Mouse (Mus musculus): ENCODE results near the gene Rbm47. TPM values are rescaled to one million over a fixed set of nuclear protein-coding genes. Genes with fewer than 3 reads are reported as not detected.
"Not testable (repeated sequence)": the region's sequence is repeated elsewhere in the genome, so short reads cannot be mapped to it uniquely, and the experiment has no call there.

The Rbm47 gene
- polyA plus RNA-seq, 1 experiment from 2014 or later: 7.8 TPM

GRCm38 (mm10) chr5:66013999-66014398 is 158.9 kb downstream of the Rbm47 start:
- H3K4me1 ChIP-seq (replicated peaks): no peaks in the 10 kb centered on the region
- H3K36me3 ChIP-seq: no peaks in the 10 kb centered on the region
- H3K9ac ChIP-seq: no peak overlapping the region
- H3K27ac ChIP-seq: no peak overlapping the region
- H3K4me2 ChIP-seq: no peak overlapping the region
- no peaks in the 10 kb centered on the region for H3K27me3 ChIP-seq
- WGBS: 79% methylated on average over 3 of the region's 3 CpGs
- ATAC-seq (ENCODE audit: low FRiP score): no peak
- no peaks in the 10 kb centered on the region for H3K9me3 ChIP-seq
- H3K4me3 ChIP-seq: no peak overlapping the region

DNA sequence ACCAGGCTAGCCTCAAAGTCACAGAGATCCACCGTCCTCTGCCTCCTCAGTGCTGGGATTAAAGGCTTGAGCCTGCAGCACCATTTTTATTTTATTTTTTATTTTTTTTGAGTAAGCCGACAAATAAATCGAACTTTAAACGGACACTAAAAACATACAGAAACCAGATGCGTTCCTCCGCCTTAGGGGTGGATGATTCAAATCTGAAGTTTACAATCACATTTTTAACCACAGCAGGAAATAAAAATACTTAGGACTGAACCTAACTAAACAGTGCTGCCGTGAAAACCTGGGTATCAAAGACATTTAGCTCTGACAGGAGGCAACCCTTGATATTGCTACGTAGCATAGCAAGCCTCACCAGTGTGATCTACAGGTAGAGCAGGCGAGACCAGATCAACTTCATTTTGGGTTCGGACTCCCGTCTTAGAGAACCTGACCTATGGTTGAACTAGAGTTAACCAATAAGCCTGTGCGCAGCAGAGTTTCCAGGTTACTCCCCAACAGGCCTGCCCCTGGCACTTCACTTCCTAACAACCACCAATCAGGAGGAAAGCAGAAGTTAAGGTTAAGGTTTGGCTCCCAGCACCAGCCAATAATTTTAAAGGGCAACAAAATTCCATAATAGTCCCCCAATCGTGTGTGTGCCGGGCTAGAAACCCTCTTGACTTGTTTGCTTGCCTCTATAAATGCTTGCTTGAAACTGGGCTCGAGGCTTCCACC is 164.5 kb downstream of the Rbm47 start:
- Histone ChIP-seq H3K9me3 (no peaks in the 10 kb centered on the region), H3K4me3 (no peak overlapping the region), H3K27ac (no peak overlapping the region), H3K9ac (no peak overlapping the region), H3K4me1 (replicated peaks) (no peaks in the 10 kb centered on the region), H3K27me3 (no peaks in the 10 kb centered on the region), H3K4me2 (no peak overlapping the region), H3K36me3 (no peaks in the 10 kb centered on the region)
- 89% methylated on average over 15 of the region's 15 CpGs for WGBS
- ATAC-seq (ENCODE audit: low FRiP score): no peak

- Histone ChIP-seq H3K36me3 (no peaks in the 10 kb centered on the region), H3K4me2 (no peak overlapping the region), H3K27ac (no peak overlapping the region), H3K9ac (no peak overlapping the region), H3K4me3 (no peak overlapping the region), H3K9me3 (no peaks in the 10 kb centered on the region), H3K4me1 (replicated peaks) (no peaks in the 10 kb centered on the region), H3K27me3 (no peaks in the 10 kb centered on the region)
- 50% methylated on average over 16 of the region's 16 CpGs for WGBS
- ATAC-seq (ENCODE audit: low FRiP score): no peak
Measured at GRCm38 (mm10) chr5:66005041-66005678, 167.8 kb downstream of the Rbm47 start.

DNA sequence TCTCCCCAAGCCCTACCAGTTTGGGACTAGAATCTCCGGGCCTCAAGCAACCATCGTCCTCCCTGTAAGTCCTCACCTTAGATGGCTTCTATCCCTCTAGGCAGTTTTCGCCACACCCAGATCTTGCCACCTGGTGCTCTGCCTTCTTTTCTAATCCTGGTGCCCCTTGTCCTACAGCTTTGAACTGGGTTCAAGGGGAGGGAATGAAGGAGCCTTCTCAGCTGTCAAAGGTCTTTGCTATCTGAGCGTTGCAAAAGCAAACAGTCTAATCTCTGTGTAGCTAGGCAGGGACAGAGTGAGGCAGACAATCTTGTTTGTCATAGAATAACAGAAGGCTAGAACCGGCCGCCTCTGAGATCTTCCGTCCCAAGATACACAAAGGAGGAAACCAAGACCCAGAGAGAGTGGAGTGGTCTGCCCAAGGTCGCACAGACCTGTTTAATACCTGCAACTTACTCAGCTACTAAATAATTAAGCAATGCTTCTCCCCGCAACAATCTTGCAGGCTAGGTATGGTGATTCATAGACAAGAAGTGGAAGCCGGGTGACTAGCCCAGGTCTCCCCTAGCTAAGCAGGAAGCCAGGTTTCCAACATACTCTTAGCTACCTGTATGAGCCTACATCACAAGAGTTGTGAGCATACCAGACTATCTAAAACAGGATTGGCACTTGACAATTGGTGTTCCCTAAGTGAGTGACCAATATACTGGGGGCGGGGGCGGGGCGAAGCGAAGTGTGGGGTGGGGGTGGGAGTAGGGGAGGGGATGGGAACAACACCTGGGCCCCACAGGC is 168.6 kb downstream of the Rbm47 start, which contains the start of gene 9130230L23Rik:
9130230L23Rik (minus strand) TSS at position 152 of the 792 bp plus-strand sequence.
- Histone ChIP-seq H3K27ac (no peak within 1 kb of the TSS), H3K4me2 (no peak within 1 kb of the TSS), H3K36me3 (no peaks in the 10 kb centered on the region), H3K4me1 (replicated peaks) (no peaks in the 10 kb centered on the region), H3K27me3 (no peaks in the 10 kb centered on the region), H3K9ac (no peak within 1 kb of the TSS), H3K9me3 (no peaks in the 10 kb centered on the region), H3K4me3 (no peak within 1 kb of the TSS)
- no peak for ATAC-seq (ENCODE audit: low FRiP score)
- WGBS: 74% methylated on average over 14 of the region's 14 CpGs

- no peak overlapping the region for H3K4me2 ChIP-seq
- no peak overlapping the region for H3K27ac ChIP-seq
- WGBS: 73% methylated on average over 5 of the region's 5 CpGs
- H3K9ac ChIP-seq: no peak overlapping the region
- H3K4me3 ChIP-seq: no peak overlapping the region
- no peaks in the 10 kb centered on the region for H3K9me3 ChIP-seq
- H3K27me3 ChIP-seq: no peaks in the 10 kb centered on the region
- no peaks in the 10 kb centered on the region for H3K36me3 ChIP-seq
- no peak for ATAC-seq (ENCODE audit: low FRiP score)
- no peaks in the 10 kb centered on the region for H3K4me1 ChIP-seq (replicated peaks)
Measured at GRCm38 (mm10) chr5:66001232-66001631, 171.7 kb downstream of the Rbm47 start.

DNA sequence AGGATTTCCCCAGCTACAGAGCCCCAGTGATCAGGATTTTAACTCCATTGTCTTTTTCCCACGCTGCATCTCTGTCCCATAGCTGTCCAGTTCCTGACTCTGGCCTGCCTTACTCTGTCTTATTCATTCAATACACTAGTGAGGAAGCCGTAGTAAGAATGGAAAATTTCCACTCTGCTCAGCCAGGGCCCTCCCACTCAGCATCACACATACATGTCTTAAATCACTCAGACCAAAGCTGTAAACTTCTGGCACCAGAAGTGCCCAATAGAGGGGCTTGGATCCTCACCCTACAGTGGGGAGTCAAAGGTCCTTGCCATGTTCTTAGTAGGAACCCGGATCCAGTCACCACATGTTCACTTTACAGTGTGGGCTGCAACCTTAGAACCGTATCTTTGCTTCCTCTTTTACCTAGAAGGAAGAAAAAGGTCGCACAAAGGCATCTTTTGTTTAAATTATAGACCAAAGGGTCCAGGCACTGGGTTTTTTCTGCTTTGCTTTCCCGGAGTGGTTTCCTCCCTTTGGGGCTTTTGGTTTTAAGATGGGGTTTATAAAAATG is 172.3 kb downstream of the Rbm47 start:
- no peaks in the 10 kb centered on the region for H3K9me3 ChIP-seq
- no peak overlapping the region for H3K27ac ChIP-seq
- H3K27me3 ChIP-seq: no peaks in the 10 kb centered on the region
- H3K4me1 ChIP-seq (replicated peaks): no peaks in the 10 kb centered on the region
- H3K4me3 ChIP-seq: no peak overlapping the region
- no peaks in the 10 kb centered on the region for H3K36me3 ChIP-seq
- no peak overlapping the region for H3K9ac ChIP-seq
- ATAC-seq (ENCODE audit: low FRiP score): no peak
- WGBS: 79% methylated on average over 6 of the region's 6 CpGs
- no peak overlapping the region for H3K4me2 ChIP-seq

GRCm38 (mm10) chr5:66000074-66000473 is 172.8 kb downstream of the Rbm47 start:
- Histone ChIP-seq H3K4me3 (no peak overlapping the region), H3K27me3 (no peaks in the 10 kb centered on the region), H3K36me3 (no peaks in the 10 kb centered on the region), H3K9me3 (no peaks in the 10 kb centered on the region), H3K4me2 (no peak overlapping the region), H3K9ac (no peak overlapping the region), H3K27ac (no peak overlapping the region), H3K4me1 (replicated peaks) (no peaks in the 10 kb centered on the region; the same call in 1 of the 2 replicates)
- no peak for ATAC-seq (ENCODE audit: low FRiP score)
- 86% methylated on average over 7 of the region's 7 CpGs for WGBS

- no peak for ATAC-seq (ENCODE audit: low FRiP score)
- H3K27ac ChIP-seq: no peak overlapping the region
- no peaks in the 10 kb centered on the region; the same call in 1 of the 2 replicates for H3K4me1 ChIP-seq (replicated peaks)
- H3K9me3 ChIP-seq: no peaks in the 10 kb centered on the region
- no peaks in the 10 kb centered on the region for H3K36me3 ChIP-seq
- WGBS: 94% methylated on average over 7 of the region's 7 CpGs
- no peak overlapping the region for H3K9ac ChIP-seq
- no peak overlapping the region for H3K4me3 ChIP-seq
- H3K27me3 ChIP-seq: no peaks in the 10 kb centered on the region
- no peak overlapping the region for H3K4me2 ChIP-seq
Measured at GRCm38 (mm10) chr5:65999106-65999505, 173.8 kb downstream of the Rbm47 start.

DNA sequence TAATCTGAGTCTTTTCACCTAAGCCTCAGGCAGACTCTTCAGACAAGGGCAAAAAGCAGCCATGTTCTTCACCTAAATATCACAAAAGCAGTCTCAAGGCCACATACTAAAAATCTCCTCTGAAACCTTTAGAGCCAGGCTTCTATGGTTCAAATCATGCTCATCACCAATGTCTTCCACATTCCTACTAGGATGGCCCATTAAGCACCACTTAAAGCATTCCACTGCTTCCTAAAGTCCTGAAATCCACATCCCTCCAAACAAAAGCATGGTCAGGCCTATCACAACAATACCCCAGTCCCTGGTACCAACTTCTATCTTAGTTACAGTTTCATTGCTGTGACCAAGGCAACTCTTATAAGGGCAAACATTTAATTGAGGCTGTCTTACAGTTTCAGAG is 175.1 kb downstream of the Rbm47 start:
- no peaks in the 10 kb centered on the region; the same call in 1 of the 2 replicates for H3K4me1 ChIP-seq (replicated peaks)
- H3K9me3 ChIP-seq: no peaks in the 10 kb centered on the region
- H3K27me3 ChIP-seq: no peaks in the 10 kb centered on the region
- no peaks in the 10 kb centered on the region for H3K36me3 ChIP-seq
- no peak overlapping the region for H3K4me3 ChIP-seq
- no peak overlapping the region for H3K4me2 ChIP-seq
- no peak for ATAC-seq (ENCODE audit: low FRiP score)
- no peak overlapping the region for H3K9ac ChIP-seq
- H3K27ac ChIP-seq: no peak overlapping the region

DNA sequence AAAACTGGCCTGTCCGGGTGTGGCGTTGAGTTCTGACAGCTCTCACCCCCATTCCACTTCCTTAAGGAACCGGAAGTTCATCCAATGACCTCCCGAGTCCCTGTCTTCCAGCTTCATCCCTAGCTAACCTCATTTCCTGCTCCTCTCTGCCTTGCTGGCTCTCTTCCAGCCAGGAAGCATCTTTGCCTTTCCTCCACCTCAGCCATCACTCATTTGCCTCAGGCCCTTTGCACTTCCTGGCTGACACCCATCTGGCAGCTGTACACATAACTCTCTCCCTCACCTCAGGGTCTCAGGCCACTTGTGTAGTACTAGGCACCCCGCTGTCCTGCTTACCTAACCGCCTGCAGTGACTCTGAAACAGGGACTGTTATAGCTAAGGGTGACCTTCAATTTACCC is 178.3 kb downstream of the Rbm47 start:
- no peak overlapping the region for H3K9ac ChIP-seq
- no peak overlapping the region for H3K4me3 ChIP-seq
- no peak overlapping the region for H3K27ac ChIP-seq
- H3K4me2 ChIP-seq: no peak overlapping the region
- 89% methylated on average over 6 of the region's 6 CpGs for WGBS
- H3K9me3 ChIP-seq: no peaks in the 10 kb centered on the region
- no peak for ATAC-seq (ENCODE audit: low FRiP score)
- H3K4me1 ChIP-seq (replicated peaks): no peaks in the 10 kb centered on the region; the same call in 1 of the 2 replicates
- no peaks in the 10 kb centered on the region for H3K36me3 ChIP-seq
- H3K27me3 ChIP-seq: no peaks in the 10 kb centered on the region

- Histone ChIP-seq H3K36me3 (no peaks in the 10 kb centered on the region), H3K4me1 (replicated peaks) (no peaks in the 10 kb centered on the region; the same call in 1 of the 2 replicates), H3K9ac (no peak overlapping the region), H3K4me2 (no peak overlapping the region), H3K27ac (no peak overlapping the region), H3K27me3 (no peaks in the 10 kb centered on the region), H3K9me3 (no peaks in the 10 kb centered on the region), H3K4me3 (no peak overlapping the region)
- WGBS: 89% methylated on average over 2 of the region's 2 CpGs
- no peak for ATAC-seq (ENCODE audit: low FRiP score)
Measured at GRCm38 (mm10) chr5:65991191-65991590, 181.7 kb downstream of the Rbm47 start.

DNA sequence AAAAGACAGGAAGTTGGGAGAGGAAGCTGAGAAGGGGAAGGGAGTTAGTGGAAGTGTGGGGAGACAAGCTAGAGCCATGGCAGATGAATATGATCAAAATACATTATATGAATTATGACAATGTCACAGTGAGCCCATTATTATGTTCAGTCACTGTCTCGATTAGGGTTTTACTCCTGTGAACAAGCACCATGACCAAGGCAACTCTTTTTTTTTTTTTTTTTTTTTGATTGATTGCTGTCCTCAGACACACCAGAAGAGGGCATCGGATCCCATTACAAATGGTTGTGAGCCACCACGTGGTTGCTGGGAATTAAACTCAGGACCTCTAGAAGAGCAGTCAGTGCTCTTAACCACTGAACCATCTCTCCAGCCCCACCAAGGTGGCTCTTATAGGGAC is 185.9 kb downstream of the Rbm47 start:
- H3K4me1 ChIP-seq (replicated peaks); H3K4me3 ChIP-seq; H3K4me2 ChIP-seq; H3K27ac ChIP-seq; H3K9me3 ChIP-seq; ATAC-seq (ENCODE audit: low FRiP score); H3K27me3 ChIP-seq; H3K9ac ChIP-seq; H3K36me3 ChIP-seq: not testable (repeated sequence)
- WGBS: 73% methylated on average over 3 of the region's 3 CpGs
